Mouse (Mus musculus): ENCODE results near the gene Acp7.

The Acp7 gene

DNA sequence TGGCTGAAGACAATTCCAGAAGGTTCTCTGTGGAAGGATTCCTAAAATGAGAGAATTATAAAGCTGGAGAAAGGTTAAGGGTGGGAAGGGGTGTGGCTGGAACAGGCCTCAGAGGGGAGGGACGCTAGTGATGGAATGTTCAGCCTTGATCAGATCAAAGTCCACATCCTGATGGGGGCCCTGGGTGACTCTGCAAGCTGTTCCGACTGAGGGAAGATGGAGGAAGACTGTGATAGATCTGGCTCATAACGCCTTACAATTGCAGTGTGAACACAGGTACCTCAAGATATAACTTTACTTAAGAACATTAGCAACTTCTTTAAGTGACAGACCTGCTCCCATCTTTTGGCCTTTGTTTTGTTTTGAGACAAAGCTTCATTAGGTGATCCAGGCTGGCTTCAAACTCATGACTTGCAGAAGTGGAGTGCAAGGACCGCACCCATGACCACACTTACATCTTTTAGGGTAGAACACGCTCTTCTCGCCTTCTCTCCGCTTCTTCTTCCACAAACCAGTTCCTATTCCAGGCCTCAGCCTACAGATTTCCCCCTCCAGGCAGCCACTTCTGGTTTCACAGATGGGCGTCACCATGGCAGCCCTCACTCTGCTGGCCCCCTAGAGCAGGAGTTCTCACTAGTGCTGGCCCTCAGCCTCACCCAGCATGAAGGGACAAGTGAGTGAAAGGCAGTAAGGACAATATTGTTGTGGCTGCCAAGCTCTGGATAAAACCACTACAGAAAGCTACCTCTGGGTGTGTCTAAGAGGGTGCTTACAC lies 47.4 kb downstream of the Acp7 start:
- in situ Hi-C loops (cut with MboI; ENCODE audit: low pct_unique_long_range_greater_than_20kb in 1 of 2, low sequenced_read_pairs in 2 of 2, unreplicated experiment in 1 of 2): no loop called here

DNA sequence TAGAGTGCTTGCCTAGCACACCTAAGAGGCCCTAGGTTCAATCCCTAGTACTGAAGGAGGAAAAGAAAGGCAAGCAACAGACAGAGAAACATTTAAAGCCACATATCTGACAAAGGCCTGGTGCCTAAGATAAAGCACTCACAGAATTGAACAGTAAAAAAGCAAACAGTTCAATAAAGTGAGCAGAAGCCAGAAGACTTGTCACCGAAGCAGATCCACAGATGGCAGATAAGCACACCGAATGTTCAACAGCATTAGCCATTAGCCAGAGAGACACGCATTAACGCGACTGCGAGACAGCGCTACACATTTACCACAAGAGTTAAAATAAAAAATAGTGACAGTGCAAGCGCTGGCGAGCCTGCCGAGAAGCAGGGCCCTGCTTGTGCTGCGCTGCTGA lies 48.3 kb downstream of the Acp7 start:
- in situ Hi-C loops (cut with MboI; ENCODE audit: low pct_unique_long_range_greater_than_20kb in 1 of 2, low sequenced_read_pairs in 2 of 2, unreplicated experiment in 1 of 2): no loop called here

DNA sequence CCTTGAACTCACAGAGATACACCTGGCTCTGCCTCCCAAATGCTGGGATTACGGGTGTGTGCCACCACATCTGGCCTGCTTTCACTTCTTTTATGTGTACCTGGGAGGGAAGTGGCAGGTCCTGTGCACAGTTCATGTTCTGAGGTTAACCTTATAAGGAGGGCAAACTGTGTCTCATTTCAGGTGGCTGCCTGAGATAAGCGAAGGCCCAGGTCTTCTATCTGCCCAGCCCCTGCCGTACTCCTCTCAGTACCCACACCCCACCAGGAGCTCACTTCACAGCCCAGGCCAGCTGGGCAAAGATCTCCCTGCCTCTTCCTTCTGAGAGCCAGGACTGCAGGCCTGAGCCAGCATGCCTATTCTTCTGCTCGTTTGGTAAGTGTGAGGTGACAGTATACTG lies 49.4 kb downstream of the Acp7 start:
- in situ Hi-C loops (cut with MboI; ENCODE audit: low pct_unique_long_range_greater_than_20kb in 1 of 2, low sequenced_read_pairs in 2 of 2, unreplicated experiment in 1 of 2): no loop called here

DNA sequence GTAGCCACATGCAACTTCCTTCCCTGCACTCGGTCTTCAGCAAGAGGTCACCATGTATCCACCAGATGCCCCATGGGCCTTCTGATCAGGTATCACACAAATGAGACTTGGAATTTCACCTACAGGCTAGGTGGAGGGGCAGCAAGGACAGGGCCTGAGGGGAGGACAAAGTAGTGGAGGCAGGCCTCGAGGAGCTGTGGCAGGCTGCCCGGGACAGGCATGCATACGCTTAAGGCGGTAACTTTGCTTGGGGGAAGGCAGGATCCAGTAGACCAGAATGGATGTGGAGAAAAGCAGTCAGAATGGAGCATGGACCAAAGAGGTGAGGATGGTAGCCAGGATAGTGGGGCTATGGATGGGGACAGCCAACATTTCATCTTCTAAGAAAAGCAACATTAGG lies 51.3 kb downstream of the Acp7 start:
- in situ Hi-C loops (cut with MboI; ENCODE audit: low pct_unique_long_range_greater_than_20kb in 1 of 2, low sequenced_read_pairs in 2 of 2, unreplicated experiment in 1 of 2): no loop called here

DNA sequence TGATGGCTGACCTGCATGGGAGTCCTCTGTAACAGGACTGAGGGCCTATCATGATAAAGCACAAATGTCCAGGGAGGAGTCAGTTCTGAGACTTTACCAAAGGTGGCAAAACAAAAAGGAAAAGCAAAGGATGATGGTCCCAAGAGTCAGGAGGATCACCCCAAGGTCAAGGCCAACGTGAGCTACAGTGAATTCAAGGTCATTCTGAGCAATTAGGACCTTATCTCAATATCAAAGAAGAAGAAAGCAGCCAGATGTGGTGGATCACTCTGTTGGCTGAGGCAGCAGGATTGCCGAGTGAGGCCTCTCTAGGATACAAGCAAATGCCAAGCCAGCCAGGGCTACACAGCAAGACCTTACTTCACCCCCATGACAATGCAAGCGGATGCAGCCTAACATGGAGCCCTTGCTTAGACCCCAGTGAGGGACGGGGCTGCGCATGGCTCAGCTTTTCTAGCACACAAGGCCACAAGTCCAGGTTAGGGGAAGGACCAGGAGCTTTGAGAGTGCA lies 52.5 kb downstream of the Acp7 start:
- in situ Hi-C loops (cut with MboI; ENCODE audit: low pct_unique_long_range_greater_than_20kb in 1 of 2, low sequenced_read_pairs in 2 of 2, unreplicated experiment in 1 of 2): no loop called here

DNA sequence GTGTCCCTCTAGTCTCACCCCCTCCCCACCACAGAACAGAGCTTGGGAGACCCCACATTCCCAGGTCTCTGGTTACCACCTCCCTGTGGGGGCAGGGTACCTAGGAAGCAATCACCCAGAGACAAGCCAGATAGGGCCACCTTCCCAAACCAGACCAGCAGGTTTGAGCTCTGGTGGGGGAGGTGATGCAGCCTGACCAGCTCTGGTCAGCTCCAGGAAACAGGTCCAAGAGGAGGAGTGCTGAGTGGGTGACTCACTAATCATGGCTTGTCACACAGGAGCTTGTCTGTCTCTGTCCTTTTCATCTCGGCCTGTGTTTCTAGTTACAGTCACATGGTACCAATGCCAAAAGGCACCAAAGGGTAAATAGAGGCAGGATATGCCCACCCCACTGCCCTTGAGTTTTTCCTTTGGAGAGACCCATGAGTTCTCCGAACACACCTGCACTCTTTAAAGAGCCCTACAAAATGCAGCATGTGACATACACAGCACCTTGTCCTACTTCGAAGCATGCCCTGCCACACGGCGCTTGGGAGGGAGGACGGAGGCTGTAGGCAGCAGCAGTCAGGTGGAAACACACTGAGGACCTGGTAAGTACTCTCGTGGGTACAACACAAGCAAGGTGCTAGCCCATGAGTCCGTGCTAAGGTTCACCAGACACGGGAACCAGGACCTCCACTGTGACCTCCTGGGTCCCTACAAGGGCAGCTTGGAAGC lies 53.1 kb downstream of the Acp7 start:
- in situ Hi-C loops (cut with MboI; ENCODE audit: low pct_unique_long_range_greater_than_20kb in 1 of 2, low sequenced_read_pairs in 2 of 2, unreplicated experiment in 1 of 2): no loop called here

DNA sequence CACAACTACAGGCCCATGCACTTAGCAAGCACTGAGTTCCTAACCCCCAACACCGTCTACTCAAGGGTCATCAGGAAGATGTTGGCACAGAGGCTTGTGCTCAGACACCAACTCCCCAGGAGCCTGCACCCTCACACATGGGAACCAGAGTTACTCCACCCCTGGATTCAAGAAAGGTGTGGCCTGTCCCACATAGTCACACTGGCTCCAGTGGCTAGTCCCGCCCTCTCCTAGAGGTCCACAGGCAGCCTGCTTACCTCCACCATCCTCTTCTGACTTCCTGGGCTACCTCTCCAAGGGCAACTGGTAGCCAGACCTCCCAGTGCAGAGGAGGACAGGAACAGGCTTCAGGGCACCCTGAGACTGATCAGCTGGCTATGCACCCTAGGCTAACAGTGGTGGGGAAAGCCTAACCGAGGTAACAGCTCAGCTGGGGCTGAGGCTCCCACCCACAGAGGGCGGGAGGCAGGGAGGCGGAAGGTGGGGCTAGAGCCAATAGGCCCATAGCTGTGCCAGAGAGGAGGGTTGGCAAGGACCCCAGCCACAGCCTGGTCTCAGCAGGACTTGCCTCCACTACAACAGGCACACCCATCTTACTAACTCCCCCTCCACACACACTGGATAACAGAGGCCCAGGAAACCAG lies 54.7 kb downstream of the Acp7 start:
- in situ Hi-C loops (cut with MboI; ENCODE audit: low pct_unique_long_range_greater_than_20kb in 1 of 2, low sequenced_read_pairs in 2 of 2, unreplicated experiment in 1 of 2): no loop called here

DNA sequence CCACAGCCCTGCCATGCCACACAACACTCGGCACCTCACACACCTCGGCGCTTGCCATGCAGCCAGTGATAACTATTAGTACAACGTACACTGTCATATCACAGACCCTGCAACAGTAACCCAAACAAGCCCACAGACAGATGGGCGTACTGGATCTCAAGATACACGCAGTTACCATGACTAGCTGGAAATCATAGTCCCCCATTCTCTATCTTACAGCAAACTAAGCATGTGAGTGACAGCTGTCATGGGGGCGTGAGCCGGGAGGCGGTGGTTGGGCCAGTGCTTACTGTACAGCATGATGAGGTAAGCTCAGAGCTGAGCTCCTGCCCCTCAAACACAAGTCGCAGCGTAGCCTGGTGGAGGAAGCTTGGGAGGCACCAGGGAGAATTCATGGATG lies 55.5 kb downstream of the Acp7 start:
- in situ Hi-C loops (cut with MboI; ENCODE audit: low pct_unique_long_range_greater_than_20kb in 1 of 2, low sequenced_read_pairs in 2 of 2, unreplicated experiment in 1 of 2): no loop called here

DNA sequence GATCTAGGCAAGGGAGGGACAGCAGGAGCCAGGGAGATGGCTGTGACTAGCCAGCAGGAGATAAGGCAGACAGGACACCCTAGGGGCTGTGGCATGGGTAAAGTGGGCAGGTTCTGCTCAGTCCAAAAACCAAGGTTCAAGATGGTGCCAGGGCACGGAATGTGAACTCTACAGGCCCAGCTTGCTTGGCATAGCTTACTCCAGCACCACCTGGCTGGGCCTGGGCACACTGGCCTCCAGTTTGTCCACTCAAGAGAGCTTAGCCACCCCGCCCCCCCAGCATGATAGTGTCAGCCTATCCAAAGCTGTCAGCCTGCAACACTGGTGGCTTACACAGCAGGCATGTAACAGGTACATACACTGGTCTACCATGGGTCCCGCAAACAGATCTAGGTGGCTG lies 57.9 kb downstream of the Acp7 start:
- in situ Hi-C loops (cut with MboI; ENCODE audit: low pct_unique_long_range_greater_than_20kb in 1 of 2, low sequenced_read_pairs in 2 of 2, unreplicated experiment in 1 of 2): no loop called here

DNA sequence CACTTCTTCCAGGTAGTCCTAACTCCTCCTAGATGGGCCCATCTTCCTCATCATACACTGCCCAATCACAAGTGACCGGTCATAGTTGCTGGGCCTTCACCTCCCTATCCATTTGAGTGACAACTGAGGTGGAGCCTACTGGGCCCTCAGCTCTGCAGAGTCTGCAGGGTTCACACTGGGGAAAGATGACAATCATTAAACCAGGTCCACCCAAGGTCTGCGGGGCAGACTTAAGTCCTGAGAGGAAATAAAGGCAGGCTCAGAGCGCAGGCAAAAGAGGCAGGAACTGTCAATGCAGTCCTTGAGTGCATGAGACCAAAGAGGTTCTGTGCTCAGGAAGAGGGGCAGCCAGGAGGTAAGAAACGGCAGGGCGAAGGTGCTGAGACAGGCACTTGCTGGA lies 58.4 kb downstream of the Acp7 start:
- in situ Hi-C loops (cut with MboI; ENCODE audit: low pct_unique_long_range_greater_than_20kb in 1 of 2, low sequenced_read_pairs in 2 of 2, unreplicated experiment in 1 of 2): no loop called here

DNA sequence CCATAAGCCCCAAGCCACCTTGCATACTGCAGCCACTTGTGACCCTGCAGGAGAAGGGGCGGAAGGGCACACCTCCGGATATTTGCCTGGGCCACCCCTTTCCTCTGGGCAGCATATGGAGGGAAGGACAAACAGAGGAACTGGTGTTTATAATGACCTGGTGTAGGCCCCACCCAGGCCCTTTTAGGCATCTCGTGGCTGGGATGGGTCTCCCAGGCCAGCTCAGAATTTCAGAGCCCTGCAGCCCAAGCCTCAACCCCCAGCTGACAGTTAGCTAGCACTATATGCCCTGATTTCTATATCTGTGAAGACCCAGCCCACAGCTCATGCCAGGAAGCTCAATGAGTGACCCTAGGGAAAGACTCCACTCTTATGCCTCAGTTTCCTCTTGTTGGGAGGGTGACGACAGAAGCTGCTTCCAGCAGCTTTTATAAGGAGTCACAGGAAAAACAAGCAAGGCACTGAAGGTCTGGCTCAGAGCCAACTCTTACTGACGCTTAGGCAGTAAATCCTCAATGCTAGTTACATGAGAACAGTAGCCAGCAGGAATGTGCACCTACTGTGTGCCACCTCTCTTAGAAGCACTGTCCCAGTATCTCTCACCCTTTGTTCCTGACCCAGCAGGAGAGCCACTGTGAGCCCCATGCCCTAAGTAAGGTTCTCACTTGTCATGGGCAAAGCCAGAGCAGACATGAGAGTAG lies 60.0 kb downstream of the Acp7 start:
- in situ Hi-C loops (cut with MboI; ENCODE audit: low pct_unique_long_range_greater_than_20kb in 1 of 2, low sequenced_read_pairs in 2 of 2, unreplicated experiment in 1 of 2): no loop called here

DNA sequence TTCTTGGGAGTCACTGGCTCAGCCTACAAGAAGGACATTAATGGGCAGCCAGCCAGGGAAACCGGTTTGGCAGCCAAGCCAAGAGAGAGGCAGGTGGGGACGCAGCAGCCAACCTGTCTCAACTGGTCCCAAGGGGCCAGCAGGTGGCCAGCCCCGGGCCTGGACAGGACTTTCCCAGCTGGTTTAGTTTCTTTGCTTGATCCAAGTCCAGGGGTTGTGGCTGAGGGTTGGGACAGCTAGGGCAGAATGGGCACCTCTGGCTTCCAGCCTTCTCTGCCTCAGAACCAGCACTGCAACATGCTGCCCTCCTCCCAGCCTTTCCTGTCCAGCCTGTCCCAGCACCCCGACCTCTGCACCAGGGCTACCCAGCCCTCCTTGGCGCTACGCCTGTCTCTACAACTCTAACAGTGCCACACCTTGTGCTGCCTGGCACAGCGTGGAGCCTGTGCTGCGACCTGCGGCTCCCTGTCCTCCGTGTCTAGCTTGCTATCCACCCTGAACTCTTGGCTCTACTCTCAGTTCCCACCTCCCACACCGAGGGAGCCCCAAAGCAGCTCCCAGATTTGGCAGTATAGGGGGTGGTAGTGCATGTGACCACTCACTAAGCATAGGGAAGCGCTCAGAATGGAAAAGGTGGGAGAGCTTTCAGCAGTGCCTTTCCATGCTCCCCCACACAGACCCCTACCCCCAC lies 60.7 kb downstream of the Acp7 start:
- in situ Hi-C loops (cut with MboI; ENCODE audit: low pct_unique_long_range_greater_than_20kb in 1 of 2, low sequenced_read_pairs in 2 of 2, unreplicated experiment in 1 of 2): no loop called here

DNA sequence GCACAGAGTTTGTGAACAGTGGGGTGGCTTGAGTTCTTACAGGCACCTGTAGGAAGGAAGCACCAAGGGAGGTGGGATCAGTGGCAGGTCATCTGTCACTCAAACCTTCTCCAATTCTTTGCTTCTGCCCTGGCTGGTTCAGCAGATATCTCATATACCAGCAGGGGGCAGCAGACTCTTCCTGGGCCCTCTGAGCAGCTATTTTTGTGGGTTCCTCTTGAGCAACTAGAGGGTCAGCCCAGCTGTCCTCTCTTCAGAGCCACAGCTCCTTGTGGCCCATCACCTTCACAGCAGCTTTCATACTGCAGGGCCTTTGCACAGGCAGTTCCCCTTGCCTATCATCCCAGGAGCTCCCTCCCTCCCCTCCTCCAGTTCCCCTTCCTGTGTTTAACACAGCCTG lies 62.9 kb downstream of the Acp7 start:
- in situ Hi-C loops (cut with MboI; ENCODE audit: low pct_unique_long_range_greater_than_20kb in 1 of 2, low sequenced_read_pairs in 2 of 2, unreplicated experiment in 1 of 2): no loop called here

DNA sequence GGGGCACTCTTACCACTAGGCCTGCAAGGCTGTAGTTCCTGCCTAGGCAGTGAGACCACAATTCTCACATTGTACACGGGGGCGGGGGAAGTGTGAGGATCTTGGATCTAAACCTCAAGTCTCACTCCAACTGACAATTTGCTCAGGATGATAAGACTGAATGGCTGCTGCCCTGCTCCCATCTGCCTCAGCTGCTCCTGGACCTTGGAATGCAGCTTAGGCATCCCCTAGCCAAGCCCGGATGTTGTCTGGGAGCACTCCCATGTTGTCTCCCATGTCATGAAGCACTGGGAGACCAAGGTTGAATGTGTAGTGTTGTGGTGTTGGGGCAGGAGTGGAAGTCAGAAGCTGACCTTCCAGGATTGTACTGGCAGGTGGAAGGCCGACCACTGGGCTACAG lies 63.6 kb downstream of the Acp7 start:
- in situ Hi-C loops (cut with MboI; ENCODE audit: low pct_unique_long_range_greater_than_20kb in 1 of 2, low sequenced_read_pairs in 2 of 2, unreplicated experiment in 1 of 2): no loop called here

DNA sequence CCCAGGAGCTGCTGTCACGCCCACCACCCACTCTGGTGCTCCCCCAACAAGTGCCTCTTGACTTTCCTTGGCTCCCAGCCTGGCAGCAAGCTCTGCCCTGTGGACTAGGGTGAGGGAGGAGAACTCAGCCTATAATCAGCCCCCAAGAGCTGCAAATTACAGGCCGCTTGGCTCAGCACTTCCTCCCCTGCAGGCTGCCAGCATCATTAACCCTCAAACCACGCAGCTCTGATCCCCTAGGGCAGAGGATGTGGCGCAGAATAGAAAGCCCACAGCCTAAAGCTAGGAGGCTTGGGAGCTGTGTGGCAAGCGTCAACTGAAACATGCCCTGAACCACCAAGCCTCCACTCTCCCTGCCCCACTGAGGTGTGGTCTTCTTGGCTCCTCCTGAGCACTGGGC lies 65.7 kb downstream of the Acp7 start:
- in situ Hi-C loops (cut with MboI; ENCODE audit: low pct_unique_long_range_greater_than_20kb in 1 of 2, low sequenced_read_pairs in 2 of 2, unreplicated experiment in 1 of 2): no loop called here

DNA sequence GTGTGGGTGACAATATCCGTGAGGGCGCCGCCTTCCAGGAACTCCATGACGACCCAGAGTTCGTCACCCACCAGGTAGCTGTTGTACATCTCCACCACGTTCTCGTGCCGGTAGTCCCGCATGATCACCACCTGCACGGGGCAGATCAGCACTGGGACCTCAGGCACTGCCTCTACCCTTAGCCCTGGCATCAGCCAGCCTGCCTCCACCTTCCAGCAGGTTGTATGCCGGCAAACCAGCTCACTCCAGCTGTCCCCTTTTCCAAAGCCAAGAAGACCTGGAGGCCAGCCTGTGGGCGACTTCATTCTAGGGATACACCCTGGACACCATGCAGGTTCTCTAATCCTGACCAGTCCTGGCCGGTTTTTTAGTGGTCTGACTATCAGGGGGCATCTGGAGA lies 68.2 kb downstream of the Acp7 start:
- in situ Hi-C loops (cut with MboI; ENCODE audit: low pct_unique_long_range_greater_than_20kb in 1 of 2, low sequenced_read_pairs in 2 of 2, unreplicated experiment in 1 of 2): no loop called here

DNA sequence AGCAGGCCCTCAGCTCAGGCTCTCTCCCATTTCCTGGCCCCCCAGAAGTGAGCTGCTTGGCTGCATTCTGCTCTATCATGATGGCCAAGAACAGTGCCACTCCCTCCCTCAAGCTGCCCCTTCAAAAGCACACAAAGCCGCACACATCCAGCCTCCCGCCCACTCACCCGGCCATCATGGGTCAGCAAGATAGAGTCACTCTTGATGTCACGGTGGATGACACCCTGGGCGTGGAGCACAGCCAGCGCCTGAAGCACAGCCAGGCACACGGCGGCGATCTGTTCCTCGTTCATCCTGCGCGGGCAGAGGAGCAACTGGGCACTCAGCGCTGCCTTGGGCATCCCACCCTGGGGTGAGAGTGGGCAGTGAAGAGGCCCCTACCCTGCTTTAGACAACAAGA lies 68.8 kb downstream of the Acp7 start:
- in situ Hi-C loops (cut with MboI; ENCODE audit: low pct_unique_long_range_greater_than_20kb in 1 of 2, low sequenced_read_pairs in 2 of 2, unreplicated experiment in 1 of 2): no loop called here

DNA sequence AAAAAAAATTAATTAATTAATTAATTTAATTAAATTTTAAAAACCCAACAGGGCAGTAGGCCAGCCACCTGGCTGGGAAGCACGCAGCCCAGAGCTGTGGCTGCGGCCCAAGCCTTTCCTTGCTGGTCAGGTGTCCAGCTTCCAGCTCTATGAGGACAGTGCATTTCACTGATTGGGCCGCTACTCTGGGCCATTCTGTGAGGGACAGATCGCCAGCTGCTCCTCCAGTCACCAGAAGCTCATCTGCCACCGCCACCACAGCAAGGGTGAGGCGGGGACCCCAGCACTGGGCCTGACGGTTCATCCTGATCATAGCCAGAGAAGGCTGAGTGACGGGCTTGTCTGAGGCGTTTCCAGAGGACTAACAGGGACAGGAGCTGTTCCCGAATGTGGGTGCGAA lies 69.2 kb downstream of the Acp7 start:
- in situ Hi-C loops (cut with MboI; ENCODE audit: low pct_unique_long_range_greater_than_20kb in 1 of 2, low sequenced_read_pairs in 2 of 2, unreplicated experiment in 1 of 2): no loop called here

DNA sequence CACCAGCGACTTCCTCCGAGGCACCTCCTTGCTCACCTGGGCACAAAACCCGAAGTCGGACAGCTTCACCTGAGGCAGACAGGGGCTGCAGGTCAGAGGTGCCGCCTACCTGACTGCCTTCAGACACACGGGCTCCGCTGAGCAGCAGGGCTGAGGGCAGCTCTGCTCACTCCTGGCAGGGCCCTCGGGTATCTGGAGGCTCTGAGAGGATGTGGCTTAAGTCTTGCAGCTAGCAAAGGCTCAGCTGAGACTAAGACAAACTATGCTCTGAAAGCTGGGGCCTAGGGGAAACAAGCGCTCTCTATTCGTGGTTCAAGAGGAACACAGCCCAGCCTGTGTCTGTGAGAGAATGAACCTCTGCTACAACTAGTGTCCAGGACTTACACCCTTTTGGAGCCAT lies 70.3 kb downstream of the Acp7 start:
- in situ Hi-C loops (cut with MboI; ENCODE audit: low pct_unique_long_range_greater_than_20kb in 1 of 2, low sequenced_read_pairs in 2 of 2, unreplicated experiment in 1 of 2): no loop called here

Measured in mouse embryonic stem cell (cell line).